Mouse (Mus musculus) layer of hippocampus, adult 11-12 months (tissue): ENCODE results near the gene Itgae.

Experiments used
- DNase-seq: peaks from one replicate; pipeline ENCODE4 v3.0.0; 2022; ENCODE audit warnings: low spot score

Gene Itgae

DNA sequence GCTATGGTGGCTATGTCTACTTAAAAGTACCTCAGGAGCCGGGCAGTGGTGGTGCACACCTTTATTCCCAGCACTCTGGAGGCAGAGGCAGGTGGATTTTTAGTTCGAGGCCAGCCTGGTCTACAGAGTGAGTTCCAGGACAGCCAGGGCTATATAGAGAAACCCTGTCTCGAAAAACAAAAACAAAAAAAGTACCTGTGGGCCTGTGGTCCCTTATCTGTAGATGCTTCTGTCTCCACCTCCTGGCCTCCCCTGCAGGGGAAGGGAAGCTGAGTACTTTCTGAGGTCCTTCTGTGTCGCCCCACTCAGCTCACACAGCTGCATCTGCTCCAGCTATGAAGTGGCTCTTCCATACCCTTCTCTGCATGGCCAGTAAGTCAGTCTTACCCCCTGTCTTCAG is at the start of gene Itgae:
Gene Itgae, plus strand, starts transcription at position 301 of the 400 bp plus-strand sequence.
- DNase-seq = no peak

DNA sequence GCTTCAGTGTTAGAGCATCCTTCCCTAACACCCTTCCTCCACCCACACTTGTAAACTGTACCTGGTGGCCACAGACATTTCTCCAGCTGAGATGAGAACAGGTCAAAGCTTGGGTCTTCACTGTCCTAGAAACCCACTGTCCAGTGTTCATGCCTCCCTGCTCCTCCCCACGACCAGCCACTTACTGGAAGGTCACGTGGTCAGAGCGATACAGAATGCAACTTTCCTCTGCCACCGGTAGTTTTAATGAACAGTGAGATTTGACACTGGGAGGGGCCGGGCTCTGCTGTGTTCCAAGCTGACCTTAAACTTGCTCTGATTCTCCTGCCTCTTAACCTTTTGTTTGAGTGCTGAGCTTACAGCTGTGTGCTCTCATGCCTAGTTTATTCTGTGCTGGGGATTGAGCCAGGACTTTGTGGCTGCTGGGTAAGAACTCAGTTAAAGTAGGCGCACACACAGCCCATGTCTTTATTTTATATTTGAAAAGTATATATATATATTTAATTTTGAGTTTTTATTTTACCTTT is 46.1 kb upstream of the Itgae start:
- DNase-seq = no peak

DNA sequence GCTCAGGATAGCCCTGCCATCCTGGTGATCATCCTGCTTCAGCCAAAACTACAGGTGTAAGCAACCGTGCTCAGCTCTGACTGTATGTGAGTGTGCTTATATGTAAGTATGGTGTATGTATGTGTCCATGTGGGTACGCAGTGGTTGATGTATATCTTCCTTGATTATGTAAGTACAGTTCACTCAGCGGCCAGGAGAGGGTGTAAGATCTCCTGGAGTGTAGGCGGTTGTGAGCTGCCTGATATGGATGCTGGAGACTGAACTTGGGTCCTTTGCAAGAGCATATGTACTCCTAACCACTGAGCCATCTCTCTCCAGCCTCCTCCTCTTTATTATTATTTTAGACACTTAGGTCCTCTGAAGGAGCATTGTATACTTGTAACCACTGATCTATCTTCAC is 45.6 kb upstream of the Itgae start:
- DNase-seq = no peak

DNA sequence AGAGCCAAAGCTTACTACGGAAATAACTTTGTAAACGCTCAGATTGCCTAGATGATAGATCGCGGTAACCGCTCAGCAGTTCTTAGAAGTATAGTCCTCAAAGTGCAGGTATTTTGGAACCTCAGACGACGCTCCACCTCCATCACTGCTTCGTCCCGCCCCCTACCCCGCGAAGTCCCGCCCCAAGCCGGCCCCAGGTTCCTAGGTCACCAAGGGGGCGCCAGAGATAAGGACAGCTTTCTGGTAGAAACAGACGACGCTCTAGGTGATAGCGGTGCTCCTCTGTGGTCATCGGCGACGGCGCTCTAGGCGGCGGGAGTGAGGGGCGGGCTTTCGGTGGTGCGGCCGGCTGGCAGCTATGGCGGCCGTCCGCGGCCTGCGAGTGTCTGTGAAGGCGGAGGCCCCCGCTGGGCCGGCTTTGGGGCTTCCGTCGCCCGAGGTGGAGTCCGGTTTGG is 42.8 kb upstream of the Itgae start, which contains the start of gene Ncbp3:
Gene Ncbp3, plus strand, starts transcription at position 242 of the 455 bp plus-strand sequence.
- DNase-seq = peak; percentile 96

DNA sequence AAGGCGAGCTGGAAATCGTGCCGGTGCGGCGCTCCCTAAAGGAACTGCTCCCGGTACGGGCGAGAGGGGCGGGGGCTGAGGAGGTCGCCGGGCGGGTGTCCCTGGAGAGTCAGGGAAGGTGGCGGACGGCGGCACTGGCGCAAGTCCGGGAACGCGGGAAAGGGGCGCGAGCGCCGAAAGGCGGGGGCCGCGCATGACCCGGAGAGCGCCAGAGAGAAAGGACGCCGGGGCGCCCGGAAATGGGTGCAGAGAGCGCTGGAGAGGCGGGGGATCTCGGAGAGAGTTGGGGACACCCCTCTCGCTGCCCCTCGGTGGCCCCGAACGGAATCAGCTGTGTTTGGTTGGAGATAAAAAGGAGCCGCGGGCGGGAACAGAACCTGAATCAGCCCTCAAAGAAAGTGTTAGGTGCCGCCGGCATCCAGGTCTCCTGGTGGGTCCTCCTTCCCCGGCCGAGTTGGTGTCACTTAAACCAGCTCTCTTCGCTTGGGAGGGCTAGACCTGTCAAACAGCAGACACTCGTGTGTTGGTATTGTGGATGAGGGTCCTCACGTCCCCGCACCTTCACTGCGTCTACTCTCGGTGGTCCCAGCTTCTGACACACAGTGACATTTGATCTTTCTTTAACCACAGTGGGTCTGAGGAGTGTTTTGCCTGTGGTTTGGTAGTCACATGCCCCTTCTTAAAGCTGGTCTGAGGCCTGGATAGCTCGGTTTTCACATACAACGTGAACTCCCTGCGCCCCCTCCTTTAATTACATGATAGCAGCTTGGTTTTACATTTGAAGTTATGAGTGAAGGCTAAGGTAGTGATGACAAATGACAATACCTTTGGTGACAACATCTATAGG is 42.1 kb upstream of the Itgae start:
- no peak for DNase-seq

DNA sequence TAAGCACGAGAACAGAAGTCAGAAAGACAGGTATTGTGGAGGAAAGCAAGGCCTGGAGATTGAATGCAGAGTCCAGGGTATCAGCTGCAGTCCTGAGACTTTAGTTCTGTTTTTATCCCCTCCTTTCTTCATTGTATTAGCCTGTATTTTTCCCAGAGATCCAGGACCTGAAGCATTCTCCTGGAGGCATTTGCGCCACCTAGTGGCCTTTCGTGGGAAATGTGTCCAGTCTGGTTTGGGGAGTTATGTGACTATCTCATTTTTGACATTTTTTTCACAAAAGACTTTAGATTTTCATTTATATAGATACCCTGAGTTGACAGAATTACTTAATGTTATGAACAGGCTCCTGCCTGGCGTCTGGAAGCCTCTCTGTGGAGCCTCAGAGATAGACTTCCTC is 41.0 kb upstream of the Itgae start:
- peak; percentile 81 for DNase-seq

DNA sequence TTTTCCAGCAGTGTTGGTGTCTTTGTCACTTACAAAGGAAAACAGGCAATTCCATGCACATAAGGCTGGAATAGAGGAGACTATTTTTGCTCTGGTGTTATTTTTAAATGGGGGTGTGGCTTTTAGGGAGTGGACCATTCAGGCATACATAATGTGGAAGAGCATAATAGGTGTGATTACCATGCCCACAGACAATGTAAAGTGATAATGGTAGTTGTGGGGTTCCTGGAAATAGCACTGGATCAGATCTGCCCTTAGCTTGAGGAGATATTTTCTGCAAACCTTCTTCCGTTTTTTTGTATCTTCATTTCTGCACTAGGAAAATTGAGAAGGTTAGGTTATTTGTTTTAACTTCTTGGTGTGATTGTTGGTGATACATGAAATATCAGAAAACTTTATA is 37.6 kb upstream of the Itgae start:
- no peak for DNase-seq

DNA sequence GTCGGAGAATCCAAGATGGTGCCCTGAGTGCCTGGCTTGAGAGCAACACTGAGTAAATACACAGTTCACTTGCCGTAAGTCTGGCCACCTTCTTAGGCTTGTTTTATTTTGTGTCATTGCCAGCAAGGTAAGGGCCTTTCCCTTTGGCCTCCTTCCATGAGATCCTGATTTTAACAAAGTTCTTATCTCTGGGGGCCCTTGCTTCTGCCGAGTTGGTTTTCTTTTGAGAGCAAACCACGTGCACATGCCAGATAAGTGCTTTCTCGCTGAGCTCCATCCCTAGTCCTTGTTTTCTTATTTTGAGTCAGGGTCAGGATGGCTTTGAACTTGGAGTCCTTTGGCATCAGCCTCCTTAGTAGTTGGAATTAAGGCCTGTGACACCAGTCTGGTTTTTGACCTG is 32.7 kb upstream of the Itgae start:
- no peak for DNase-seq

DNA sequence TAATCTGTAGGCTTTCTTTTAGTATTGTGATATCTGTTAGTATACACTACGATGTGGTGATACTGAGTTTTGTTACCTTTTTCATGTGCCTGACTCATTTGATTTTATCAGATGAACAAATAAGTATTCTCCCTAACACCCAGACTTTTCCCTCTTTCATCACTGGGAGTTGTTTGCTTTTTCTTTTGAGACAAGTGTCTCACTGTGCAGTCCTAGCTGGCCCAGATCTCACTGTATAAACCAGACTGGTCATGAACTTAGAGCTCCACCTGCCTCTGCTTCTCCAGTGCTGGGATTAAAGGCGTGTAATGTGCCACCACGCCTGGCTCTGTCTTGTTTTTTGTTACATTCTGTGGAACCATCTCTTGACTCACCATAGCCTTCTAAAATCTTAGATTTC is 30.8 kb upstream of the Itgae start:
- DNase-seq = no peak

DNA sequence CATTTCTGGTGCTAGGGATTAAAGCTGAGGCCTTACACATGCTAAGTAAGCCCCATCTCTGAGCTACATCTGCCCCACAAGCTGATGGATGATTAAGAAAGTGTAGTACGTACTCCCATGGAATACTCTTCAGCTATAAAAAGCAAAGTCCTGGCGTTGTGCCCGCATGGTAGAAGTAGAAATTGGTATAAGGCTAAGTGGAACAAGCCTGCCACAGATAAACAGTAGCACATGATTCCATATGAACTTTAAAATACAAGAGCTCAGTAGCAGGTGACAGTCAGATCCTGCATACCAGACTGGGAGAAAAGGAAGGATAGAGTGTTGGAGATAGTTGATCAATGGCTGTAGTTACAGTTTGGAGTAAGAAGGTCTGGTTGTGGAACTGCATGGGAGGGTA is 29.0 kb upstream of the Itgae start:
- no peak for DNase-seq

DNA sequence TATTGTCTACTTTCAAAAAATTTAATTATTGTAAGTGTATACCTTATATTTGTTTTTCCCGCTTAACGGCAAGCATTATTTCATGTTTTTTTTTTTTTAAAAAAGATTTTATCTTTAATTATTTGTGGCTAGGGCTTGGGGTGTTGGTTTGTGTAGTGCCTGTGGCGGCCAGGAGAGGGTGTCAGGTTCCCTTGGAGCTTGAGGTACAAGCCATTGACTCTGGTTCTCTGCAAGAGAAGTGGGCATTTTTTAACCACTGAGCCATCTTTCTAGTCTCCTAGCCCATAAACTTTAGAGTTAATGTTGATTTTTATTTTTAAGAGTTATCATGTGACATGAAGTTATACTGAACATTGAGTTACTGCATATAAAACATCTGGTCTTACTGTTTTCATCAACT is 18.5 kb upstream of the Itgae start:
- DNase-seq = peak; percentile 47

DNA sequence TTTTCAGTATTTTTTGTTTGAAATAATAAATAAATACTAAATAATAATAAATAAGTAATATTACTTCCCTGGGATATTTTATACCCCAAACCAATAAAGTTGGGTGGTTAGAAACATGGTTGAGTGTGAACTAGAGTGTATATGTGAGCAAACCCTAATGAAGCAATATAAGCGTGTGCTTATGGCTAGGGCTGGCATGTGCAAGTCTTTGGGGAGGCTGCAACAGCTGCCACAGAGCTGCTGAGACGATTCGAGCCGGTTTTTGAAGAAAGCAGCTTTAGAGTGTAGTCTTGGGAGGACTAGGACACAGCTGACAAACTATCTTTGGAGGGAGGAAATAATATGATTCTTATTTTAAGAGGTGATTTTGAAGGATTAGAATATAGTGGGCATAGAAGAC is 14.1 kb upstream of the Itgae start:
- DNase-seq = no peak

DNA sequence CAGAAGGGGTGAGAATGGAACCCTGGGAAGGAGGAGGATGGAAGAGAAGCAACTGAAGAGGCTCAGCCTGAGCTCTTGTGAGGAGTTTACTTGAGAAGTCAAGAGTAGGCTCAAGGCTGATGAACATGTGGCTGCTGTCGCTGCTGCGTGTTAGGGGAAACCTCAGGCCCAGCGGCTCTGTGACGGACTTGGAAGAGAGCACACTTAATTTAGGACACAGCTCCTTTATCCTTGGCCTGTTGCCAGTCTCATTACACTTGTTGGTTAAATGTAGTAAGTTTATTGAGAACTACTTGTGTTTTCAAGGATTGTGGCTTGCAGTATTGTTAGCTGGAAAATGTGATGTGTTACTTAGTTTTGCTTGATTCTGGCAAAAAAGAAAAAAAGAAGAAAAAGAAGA is 13.7 kb upstream of the Itgae start:
- DNase-seq = no peak

DNA sequence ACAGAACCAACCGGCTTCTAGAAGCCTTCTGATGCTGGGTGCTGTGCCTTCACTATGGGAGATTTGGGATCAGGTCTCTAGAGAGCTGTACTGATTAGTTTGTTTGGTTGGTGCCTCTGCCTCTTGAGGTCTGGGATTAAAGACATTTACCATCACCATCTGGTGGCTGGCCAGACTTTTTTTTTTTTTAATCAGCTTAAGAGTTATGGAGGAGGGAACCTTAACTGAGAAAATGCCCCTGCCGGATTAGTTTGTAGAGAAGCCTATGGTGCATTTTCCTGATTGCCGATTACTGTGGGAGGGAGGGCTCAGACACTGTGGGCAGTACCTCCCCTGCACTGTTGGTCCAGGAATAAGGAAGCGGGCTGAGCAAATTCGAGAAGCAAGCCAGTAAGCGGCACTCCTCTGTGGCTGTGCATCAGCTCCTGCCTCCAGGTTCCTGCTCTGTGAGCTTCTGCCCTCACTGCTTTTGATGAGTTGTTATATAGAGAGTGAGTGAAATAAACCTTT is 13.1 kb upstream of the Itgae start:
- no peak for DNase-seq

DNA sequence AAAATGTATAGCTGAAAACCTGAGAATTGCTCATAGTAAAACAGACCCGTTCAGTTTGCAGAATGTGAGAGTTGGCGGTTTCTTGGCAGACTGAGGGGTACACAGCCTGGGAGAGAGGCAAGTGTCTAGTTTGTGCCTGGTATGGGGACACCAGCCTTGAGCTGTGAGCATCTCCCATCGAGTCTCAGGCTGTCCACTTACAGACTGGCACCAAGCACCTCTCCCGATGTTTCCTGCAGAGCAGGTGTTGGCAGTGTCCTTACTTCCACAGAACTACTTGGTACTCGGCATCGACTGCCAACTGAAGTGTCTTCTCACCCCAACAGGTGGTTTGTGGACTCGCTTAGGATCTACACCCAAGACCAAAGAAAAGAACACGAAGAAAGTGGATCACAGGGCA is 11.8 kb upstream of the Itgae start:
- DNase-seq = no peak

DNA sequence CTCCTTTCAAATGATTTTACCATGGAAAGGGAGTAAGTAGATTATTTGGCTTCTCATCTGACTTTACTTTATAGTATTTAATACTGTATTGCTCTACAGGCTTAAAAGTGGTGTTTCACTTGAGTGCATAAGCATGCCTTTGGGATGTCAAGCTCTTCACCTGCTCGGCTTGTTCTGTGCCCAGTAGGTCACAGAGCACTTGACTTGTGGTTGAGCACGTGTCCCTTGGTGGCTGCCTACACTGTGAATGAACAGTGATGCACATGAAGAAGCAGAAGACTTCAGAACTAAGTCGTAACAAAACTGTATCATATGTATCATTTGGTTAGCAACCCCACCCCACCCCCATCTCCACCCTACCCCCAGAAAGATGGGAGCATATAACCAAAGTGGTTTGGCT is 10.1 kb upstream of the Itgae start:
- no peak for DNase-seq

DNA sequence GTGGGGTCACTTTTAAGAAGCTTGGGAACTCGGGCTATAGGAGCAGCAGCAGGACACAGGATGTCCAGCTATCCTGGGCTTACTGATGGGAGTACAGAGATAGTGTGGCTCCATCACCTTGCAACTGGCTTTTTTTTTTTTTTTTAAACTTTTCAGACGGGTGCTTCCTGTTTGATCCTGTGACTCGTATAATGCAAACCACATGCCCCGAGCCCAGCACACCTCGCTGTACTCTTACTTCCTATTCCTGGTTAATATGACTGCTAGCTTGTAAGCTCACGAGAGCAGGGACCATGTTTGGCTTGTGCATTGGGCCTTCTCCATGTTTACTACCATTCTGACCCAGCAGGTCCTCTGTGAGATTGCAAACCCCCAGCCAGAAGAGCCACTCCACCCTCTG is 6.1 kb upstream of the Itgae start:
- no peak for DNase-seq

DNA sequence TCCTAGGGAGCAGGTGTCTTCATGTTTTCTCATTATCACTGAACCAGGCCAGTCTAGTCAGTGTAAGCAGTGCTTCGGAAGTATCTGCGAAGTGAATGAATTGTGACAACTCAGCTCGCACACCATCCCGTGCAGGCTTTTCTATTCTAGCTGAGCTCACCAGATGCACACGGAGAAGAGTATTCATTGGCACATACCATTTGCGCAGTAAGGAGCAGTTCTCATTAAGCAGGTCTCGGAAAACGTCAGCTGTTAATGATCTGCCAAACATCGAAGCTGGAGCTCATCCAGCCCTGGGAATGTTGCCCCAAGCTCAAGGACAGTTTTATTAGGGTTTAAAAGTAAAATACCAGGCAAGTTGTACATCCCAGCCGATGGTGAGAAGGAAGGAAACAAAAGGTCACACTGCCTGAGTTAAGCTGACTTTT is 5.6 kb upstream of the Itgae start:
- DNase-seq = peak; percentile 56

DNA sequence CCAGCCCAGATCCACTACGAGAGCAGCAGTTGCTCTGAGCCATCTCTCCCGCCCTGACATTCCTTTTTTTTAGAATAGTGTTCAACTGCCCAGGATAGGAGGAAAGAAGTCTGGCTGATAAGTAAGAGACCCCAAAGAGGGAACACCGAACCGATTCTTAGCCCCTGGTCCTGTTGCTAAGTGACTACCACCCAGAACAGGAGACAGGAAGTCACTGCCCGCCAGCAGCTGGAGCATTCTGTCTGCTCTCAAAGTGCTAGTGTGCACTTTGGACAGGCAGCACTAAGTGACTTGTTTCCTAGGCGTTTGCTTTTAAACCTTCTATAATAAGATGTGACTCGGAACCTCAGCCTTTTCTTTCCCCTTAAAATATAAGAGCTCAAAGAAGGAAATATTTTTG is 5.0 kb upstream of the Itgae start:
- no peak for DNase-seq

DNA sequence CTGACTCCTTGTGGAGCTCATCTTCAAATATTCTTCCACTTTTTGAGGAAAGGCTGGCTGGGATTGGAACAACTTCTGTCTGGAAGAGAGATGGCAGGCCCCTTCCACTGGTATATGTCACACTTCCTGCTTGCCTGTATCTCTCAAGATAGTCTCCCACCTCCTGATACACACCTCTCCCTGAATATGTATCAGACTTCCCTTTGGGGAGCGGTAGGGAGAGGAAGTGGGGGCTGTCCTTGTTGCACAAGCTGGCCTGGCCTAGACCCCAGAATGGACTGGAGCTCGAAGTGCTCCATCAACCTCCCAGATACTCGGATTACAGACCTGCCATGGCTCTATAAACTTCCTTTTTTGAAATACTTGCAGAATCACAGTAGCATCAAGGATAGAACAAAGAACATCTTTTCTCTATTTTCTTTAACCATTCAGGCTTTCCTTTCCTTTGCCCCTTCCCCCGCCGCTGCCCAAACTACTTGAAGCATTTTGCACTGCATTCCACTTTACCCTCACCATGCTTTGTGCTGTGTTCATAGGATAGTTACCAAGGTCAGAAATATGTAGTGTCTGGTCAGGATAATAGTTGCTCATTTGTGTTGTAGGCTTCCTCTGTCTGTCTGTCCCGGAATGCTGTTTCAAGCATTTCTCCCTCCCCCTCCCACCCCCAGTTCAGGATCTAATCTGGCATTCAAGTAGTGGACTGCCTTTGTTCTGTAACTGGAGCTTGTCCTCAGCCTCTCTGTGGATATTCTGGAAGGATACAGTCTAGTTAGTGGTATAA is 2.5 kb upstream of the Itgae start:
- DNase-seq = no peak

DNA sequence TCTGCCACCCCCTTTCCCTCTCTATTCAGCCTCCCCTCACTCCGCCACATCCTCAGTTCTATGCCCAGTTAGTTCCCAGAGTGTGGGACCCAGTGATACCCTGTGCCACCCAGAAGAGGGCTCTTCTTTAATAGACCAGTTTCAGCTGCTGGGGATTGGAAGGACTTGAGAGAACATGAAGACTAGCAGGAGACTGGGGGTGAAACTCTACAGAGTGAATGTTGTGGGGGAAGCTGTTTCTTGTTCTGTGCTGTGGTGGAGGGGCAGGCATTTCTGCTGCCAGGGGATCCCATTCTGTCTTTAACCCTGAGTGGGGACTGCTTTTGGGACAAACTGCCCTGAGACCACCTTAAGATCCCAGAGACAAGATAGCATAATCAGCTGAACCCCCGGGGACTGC is 443 bp downstream of the Itgae start:
- DNase-seq = no peak

DNA sequence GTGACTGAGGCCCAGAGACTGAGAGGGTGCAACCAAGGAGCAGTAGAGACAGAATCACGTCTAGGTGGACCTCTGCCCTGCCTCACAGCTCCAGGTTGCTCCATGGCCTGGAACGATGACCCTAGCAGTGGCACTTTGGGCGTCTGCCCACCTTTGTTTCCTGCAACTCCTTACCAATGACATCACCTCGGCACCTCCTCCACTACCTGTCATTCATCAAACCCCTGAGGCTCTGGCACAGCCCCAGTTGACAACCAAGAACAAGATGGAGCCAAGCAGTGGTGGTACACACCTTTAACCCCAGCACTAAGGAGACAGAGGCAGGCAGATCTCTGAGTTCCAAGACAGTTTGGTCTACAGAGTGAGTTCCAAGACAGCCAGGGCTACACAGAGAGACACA is 1.7 kb downstream of the Itgae start:
- DNase-seq = no peak

DNA sequence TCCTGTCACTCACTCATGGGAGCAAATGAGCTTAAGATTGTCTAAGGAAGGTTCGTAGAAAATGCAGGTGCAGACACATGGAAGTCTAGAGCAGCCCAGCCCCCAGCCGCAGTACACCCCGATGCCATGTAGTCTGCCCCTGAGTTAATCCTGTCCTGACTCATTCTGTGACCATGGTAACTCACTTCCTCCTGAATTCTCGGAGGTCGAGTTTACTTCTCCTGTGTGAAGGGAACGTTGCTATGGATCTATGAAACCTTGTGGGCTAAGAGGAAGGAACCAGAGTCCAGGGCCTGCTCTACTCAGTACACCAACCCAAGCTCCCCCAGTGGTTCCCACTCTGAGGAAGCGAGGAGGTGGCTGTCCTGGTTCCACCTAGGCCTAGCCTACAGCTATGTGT is 2.5 kb downstream of the Itgae start:
- no peak for DNase-seq
